Mouse (Mus musculus) left cerebral cortex, postnatal 14 days (tissue): Measurements from ENCODE around the gene Nemp1. TPM values are rescaled to one million over a fixed set of nuclear protein-coding genes. Genes with fewer than 3 reads are reported as not detected.

ENCODE experiments used
- DNase-seq, 2 experiments: peaks; one replicate each; pipeline ENCODE4 v3.0.0; 2021 to 2022; ENCODE audit warnings: low spot score in 2 of 2, mixed read lengths in 1 of 2
- intact Hi-C: fragments of 180-260 bp; cut with DNase I; formaldehyde crosslinking; loops from one replicate; pipeline ENCODE4 v1.15.1; 2025
- total RNA-seq, 2 experiments: library from RNA; stranded (reverse); gene quantifications; 2 replicates each; pipeline ENCODE4 v1.2.3; 2021

Gene Nemp1
- total RNA-seq, 2 experiments from 2014 or later = 3.9 to 4.6 TPM

DNA sequence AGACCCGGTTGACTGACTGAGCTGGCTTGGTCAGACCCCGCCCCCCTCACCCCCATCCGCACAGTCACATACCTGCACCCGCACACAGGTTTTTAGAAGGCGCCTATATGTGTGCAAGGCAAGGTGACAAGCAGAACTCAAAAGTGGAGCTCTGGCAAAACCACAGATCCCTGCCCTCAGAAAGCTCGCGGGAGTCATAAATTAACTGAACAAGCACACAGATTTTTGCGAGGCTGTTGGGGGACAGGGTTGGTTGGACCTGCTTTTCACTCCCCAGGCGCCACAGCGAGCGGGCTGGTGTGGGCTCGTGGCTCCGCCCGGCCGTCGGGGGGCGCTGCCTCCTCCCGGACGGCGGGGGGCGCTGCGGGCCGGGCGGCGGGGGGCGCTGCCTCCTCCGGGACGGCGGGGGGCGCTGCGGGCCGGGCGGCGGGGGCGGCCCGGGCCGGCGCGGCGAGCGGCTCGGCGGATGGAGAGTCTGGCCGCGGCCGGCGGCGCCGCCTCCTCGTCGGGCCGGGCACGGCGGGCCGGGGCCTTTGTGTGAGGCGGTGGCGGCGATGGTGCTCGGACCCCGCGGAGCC is 72.5 kb downstream of the Nemp1 start, which contains the start of gene Zbtb39:
Gene Zbtb39, plus strand, starts transcription at position 456 of the 578 bp plus-strand sequence.
- intact Hi-C loops = loop anchor here (2.0 to 5.0 kb wide), 2 partner anchors 198 to 268 kb away; partner anchors contain the start of gene Hsd17b6
- DNase-seq = peak; percentile 51 to 74

DNA sequence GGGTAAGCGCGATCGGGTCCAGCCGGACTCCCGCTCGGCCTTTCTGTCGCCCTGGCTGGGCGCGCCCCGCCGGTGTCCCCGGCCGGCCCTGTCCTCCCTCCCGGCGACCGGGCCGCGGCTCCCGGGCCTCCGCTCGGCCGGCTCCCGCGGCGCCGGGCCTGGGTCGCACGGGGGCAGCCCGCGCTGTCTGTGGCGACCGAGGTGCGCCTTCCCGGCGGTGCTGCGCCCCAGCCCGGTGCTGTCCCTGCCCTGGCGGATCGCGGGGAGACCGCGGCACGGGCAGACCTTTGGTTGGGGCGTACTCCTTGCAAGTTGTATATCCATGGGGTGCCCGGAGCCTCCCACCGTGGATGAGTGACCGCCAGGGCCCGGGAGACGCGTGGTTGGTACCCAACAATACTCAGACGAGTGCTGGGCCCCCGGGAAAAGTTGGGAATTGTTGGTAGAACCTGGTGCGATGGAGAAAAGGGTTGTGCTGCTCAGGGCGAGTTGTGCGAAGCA is 73.0 kb downstream of the Nemp1 start:
- intact Hi-C loops = loop anchor here (2.0 to 5.0 kb wide), 2 partner anchors 197 to 268 kb away; partner anchors contain the start of gene Hsd17b6
- no peak for DNase-seq

DNA sequence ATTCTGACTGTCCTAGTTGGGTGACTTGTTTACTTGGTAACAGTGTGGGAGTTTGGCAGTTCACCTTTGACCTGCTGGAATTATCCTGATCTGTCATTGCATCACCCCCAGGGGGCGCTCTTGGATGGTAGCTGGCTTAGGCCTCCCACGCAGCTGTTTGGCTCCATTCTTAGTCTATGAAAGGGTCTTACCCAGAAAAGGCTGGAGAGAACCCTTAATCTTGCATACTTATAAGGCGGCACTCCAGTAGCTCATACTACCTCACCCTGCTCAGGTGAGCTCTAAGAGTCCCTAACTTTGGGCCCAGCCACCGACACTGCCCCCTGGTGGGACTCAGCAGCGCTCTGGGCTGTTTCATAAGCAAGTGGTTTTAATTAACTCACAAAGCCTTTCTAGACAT is 78.0 kb downstream of the Nemp1 start:
- intact Hi-C loops = no loop called here

DNA sequence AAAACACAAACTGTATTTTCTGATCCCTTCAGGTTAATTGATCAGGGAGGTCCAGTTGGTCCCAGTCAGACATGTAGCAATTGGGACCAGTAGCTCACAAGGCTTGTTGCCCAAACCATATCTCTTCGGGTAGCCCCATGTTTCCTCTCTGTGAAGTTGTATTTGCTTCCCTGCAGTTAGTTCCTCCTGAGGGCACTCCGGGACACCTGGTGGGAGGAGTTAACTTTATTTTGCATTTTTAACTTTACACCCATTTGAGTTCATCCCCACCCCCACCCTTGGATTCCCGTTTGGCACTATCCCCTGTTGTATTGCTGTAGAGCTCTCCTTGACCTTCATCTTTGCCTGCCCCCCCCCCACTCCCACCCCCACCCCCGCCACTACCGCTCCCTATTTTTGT is 79.2 kb downstream of the Nemp1 start:
- no peak for DNase-seq
- intact Hi-C loops = no loop called here

More for the DNA sequence above, 78.0 kb downstream of the Nemp1 start:
- peak in 1 of 2 experiments; percentile 59 for DNase-seq

DNA sequence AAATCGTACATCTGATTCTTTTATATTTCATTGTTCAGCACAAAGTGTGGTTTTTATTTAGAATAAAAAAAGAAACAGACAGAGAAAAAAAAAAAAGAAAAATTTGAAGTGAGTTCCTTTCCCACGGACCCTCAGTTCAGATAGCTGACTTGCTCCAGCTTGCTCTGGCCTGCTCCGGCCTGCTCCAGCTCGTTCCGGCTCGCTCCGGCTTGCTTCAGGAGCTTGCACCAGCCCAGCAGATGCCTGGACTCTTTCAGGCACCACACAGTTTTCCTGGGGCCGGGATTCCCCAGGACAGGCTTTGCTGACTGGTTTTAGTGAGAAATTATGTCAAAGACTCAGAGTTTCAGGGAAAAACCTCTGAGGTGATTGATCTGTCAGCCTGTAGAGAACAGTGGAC is 80.6 kb downstream of the Nemp1 start:
- intact Hi-C loops = no loop called here
- no peak for DNase-seq

DNA sequence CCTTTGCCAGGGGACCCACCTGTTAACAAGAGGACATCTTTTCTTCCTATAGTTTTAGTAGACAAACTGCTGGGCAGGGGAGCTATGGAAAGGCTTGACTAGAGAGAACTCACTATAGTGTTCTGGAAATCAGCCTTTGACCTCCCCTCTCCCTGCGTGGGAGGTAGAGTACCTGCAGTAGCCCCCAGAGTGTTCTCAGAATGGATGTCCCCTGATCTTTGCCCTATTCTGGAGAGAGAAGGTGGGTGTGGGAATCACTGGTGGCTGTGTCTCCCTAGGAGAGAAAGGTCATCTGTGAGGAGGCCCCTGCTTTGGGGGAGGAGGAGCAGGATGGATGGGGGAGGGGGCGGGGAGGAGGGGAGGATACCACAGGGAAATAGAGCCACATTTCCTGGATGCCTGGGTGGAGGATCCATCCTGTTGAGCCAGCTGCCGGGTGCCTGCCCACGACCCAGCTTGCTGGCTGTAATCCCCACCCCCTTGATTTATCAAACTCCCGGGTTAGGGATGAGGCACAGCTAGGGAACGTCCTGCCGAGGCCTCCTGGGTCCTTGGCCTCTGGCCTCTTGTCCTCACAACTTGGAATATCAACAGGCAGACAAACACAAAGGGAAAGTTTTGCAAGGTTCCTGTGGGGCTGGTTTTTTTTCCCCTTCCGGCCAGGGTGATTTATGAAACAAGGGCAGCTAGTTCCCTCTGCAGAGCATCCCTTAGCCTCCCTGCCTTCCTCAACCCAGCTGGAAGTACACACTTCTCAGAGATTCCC is 82.3 kb downstream of the Nemp1 start:
- DNase-seq = no peak
- intact Hi-C loops = no loop called here

DNA sequence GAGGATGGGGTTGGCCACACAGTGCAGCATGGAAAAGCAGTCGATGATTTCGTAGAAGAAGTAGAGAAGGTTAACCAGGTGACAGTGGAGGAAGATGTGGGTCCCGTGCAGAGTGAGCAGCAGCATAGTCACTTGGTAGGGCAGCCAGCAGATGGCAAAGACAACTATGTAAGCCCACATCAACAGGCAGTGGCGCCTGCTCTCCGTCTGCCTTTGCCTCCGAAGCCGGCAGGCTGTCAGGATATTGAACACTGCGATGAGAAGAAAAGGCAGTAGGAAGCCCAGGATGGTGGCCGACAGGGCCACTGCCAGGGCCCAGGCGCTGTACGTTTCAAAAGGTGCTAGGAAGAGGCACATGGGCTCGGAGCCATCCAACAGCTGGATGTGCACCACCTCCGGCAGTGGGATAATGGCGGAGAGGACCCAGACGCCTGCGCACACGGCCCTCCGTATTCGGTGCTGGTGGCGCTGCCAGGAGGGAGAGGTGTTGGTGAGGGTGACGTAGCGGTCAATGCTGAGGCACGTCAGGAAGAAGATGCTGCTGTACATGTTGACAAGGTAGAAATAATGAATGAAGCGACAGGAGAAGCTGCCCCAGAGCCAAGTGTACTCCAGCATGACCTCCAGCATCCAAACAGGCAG is 83.6 kb downstream of the Nemp1 start:
- intact Hi-C loops = no loop called here
- no peak for DNase-seq

Other genes with a start within 250 kb of the Nemp1 start
- 10 to 100 TPM in 1 of 2 experiments, 1 to 10 TPM in 1; 3.0 to 10.0 TPM for gene Stac3, start 165.2 kb upstream of the Nemp1 start, total RNA-seq
- gene Ndufa4l2, start 151.9 kb upstream of the Nemp1 start, total RNA-seq = 1 to 10 TPM; 7.4 to 8.9 TPM
- gene Shmt2, start 144.5 kb upstream of the Nemp1 start, total RNA-seq = 10 to 100 TPM; 27.5 to 32.9 TPM
- gene Nxph4, start 132.3 kb upstream of the Nemp1 start, total RNA-seq = 1 to 10 TPM; 4.4 to 7.4 TPM
- 100 to 1,000 TPM; 285 to 305 TPM for gene Lrp1, start 45.8 kb upstream of the Nemp1 start, total RNA-seq
- 1 to 10 TPM; 8.6 to 10.0 TPM for gene Stat6, start 23.9 kb upstream of the Nemp1 start, total RNA-seq
- 10 to 100 TPM; 35.2 to 40.7 TPM for gene Nab2, start 1.7 kb downstream of the Nemp1 start, total RNA-seq
- gene Myo1a, start 38.3 kb downstream of the Nemp1 start, total RNA-seq = under 1 TPM; 0.21 to 0.51 TPM
- 10 to 100 TPM; 15.3 to 21.0 TPM for gene Tac2, start 57.6 kb downstream of the Nemp1 start, total RNA-seq
- 1 to 10 TPM; 8.5 to 8.8 TPM for gene Zbtb39, start 72.6 kb downstream of the Nemp1 start, total RNA-seq
- gene Gpr182, start 84.8 kb downstream of the Nemp1 start, total RNA-seq = 1 to 10 TPM; 1.3 to 1.5 TPM
- under 1 TPM; 0.18 to 0.21 TPM for gene Rdh1, start 92.8 kb downstream of the Nemp1 start, total RNA-seq
- not detected for gene Rdh16f1, start 92.9 kb downstream of the Nemp1 start, total RNA-seq
- under 1 TPM; 0.87 to 0.94 TPM for gene Rdh9, start 109.5 kb downstream of the Nemp1 start, total RNA-seq
- not detected for gene Rdh16, start 134.3 kb downstream of the Nemp1 start, total RNA-seq
- gene Rdh19, start 183.0 kb downstream of the Nemp1 start, total RNA-seq = not detected
- gene Rdh16f2, start 199.6 kb downstream of the Nemp1 start, total RNA-seq = not detected
- gene Rdh7, start 221.9 kb downstream of the Nemp1 start, total RNA-seq = not detected
- gene Sdr9c7, start 231.6 kb downstream of the Nemp1 start, total RNA-seq = not detected